Mouse (Mus musculus): ENCODE results near the gene Car12.

The Car12 gene

DNA sequence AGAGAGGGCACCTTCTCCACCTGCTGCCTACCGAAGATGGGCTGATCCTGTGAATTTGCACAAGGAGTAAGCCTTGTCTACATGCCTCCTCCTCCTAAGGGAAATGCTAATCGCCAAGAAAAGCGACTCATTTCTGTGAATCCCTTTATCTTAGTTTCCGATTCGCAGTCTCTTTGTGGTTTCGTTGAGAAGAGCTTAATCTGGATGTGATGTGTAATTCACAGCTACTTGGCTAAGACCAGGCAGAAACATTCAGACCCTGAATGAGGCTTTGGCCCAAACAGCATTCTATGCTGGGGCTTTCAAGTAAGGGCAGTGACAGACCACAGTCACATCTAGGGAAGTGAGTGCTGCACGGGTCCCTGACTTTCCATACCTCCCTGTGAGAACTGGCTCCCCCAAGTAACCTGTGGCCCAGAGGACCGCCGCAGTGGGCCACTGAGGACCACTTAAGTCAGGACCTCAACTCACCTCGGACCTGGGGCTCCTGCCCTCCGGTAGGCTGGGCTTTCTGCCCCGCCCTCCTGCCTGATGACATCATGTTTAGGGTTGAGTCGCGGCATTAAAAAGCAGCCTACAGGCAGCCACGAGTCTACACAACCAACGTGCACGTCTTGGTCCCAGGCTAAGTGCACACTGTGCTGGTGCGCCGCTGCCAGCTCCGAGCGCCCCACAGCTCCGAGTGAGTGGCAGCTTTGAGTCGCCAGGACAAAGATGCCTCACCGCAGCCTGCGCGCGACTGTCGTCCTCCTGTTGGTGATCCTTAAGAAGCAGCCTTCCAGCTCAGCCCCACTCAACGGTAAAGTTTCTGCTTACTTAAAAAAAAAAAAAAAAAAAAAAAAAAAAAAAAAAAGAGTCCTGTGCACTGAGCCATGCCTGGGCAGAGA is at the start of gene Car12:
Gene Car12, plus strand, starts transcription at position 552 of the 887 bp plus-strand sequence.
- DNase-seq (ENCODE audit: inconsistent age in 2 of 2, low spot score in 1 of 2), result peak; percentile 32 to 59

DNA sequence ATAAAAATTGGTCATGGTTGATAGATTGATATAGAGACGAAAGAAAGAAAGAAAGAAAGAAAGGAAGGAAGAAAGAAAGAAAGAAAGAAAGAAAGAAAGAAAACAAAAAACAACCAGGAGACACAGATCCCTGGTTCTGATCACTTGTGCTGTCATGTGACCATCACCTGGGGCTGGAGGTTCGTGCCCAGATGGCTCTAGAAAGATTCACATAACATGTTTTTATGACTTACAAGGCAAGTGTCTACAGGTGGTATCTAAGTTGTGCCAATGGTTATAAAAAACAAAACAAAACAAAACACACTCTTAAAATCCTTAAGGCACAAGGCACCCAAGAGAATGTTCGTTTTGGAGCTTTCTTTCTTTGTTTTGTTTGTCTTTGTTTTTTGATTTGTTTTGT is 49.7 kb upstream of the Car12 start:
- no peak for DNase-seq (ENCODE audit: inconsistent age in 2 of 2, low spot score in 1 of 2)

DNA sequence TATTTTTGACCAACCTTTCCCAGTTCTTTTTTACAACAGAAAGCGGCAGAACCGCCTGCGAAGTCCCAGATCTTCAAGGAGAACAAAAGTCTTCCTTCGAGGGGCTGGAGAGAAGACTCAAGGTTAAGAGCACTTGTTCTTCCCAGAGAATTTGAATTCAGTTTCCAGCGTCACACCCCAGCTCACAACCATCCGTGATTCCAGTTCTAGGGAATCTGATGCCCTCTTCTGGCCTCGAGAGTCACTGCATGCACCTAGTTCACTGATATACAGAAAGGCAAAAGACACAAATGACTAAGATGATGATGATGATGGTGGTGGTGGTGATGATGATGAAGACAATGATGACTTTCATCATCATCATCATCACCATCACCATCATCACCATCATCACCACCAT is 48.9 kb upstream of the Car12 start:
- no peak for DNase-seq (ENCODE audit: inconsistent age in 2 of 2, low spot score in 1 of 2)

DNA sequence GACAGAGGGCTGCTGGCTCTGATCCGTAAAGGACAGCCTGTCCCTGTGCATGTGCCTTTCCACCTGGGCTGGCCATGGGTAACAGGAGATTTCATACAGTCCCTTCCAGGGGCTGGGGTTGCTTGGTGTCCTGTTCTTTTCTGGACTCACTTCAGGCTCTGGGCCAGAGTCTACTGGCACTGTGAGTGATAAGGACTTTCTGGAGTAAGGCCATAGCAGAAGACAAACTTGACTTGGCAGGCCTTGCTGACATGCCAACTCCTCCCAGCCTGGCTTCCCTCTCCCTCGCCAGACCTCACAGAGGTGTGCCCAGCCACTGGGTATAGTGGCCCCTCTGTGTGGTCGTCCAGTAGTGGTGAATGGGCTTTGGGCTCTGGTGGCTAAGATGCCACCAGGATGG is 47.3 kb upstream of the Car12 start:
- DNase-seq (ENCODE audit: inconsistent age in 2 of 2, low spot score in 1 of 2), result peak; percentile 54 to 77

DNA sequence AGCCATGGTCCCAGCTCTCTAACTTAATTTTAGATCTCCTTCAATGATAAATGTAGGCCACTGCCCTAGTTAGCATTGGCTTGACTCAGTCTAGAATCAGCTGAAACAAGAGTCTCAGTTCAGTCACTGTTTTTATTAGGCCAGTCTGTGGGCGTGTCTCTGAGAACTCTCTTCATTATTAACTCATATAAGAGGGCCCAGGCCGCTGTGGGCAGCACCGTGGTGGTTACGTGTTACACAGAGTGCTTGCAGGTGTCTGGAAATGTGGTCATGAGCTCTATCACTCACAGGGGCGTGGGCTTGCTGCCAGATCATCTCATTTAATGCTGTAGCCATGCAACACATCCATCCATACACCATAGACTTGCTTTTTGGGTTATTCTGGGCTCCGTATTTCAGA is 46.4 kb upstream of the Car12 start:
- DNase-seq (ENCODE audit: inconsistent age in 2 of 2, low spot score in 1 of 2), result no peak

DNA sequence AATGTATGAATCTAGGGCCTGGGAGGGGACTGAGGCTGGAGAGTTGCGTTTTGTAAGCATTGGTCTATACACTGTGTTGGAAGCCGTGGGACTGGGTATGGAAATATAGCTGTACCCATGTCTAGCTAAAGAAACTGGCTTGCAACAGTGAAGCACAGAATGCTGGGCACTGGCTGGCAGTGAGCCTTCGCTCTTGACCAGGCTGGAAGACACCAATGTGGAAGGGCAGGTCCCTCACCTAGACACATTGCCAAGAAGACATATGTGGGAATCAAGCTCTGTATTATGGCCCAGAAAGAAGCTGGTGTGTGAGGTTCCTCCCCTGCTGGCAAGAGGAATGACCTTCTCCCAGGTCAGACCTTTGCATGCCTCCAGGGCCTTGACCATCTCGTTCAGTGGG is 45.6 kb upstream of the Car12 start:
- no peak for DNase-seq (ENCODE audit: inconsistent age in 2 of 2, low spot score in 1 of 2)

DNA sequence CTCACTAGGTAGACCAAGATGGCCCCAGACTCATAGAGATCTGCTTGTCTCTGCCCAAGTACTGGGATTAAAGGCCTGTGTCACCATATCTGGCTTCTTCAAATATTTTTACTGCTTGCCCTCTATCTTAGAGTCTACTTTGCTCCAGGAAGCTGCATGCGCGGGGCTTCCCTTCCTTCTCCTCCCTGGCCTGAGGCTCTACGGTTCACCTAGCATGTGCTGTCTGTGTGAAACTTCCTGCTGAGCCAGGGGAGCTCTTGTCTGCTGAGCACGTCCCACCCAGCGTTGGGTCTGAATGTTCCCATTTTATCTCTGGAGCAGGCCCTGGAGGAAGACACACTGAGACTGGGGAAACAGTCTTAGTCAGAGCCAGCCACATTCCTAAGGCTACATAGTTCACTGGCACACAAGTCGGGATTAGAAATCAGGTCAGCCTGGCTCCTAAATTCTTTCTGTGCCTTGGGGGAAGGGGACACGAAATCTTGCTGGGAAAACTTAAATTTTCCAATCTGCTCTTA is 43.9 kb upstream of the Car12 start:
- DNase-seq (ENCODE audit: inconsistent age in 2 of 2, low spot score in 1 of 2), result peak in 1 of 2 experiments; percentile 40

DNA sequence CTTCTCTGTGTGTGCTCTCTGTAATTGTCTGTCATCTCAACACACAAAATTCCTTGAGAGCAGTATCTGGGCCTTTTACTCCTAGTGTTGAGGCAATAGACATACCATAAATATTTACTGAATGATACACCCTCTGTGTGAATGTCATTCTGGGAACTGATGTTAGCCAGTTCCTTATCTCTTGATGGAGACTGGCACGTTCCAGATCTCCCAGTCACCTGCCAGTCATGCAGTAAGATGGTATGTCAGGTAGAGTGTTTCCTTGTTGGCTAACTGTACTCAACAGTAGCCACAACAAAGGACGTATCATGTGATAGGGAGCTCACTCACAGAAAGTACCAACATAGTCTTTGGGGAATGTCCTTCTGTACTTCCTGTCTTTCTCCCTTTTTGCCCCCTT is 39.7 kb upstream of the Car12 start:
- no peak for DNase-seq (ENCODE audit: inconsistent age in 2 of 2, low spot score in 1 of 2)

DNA sequence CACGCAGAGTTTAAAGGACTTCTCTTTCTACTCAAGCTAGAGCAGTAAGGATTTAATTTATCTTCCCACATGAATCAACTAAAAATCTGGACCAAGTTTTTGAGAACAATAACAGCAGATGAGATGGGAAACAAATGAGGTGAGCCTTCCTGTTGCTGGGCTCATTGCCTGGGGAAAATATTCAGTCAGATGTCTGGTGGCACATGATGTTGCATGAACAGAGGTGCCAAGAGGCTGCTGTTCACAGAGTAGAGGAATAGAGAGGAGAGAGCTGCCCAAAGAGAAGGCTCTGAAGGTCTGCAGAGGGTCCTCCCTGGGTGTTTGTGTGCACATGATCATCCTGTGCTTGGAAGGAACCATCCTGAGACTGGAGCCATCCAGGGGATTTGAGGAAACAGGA is 37.9 kb upstream of the Car12 start:
- no peak for DNase-seq (ENCODE audit: inconsistent age in 2 of 2, low spot score in 1 of 2)

DNA sequence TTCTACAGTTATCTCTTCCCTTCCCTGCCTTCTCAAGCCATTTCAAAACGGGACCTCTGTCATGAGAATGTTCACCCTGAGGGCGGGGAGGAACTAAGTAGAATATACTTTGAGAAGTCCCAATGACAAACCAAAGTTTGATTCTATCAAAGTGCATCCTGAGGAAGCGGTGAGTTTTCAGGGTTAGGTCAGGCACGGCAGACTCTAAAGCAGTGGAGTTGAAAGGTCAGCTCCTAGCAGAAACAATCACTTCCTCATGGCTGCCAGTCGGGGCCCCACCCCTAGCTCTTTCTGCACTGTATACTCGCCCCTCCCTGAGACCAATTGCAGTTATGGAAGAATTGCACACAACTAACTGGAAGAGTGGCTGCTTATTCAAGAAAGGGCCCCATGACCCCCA is 33.4 kb upstream of the Car12 start:
- DNase-seq (ENCODE audit: inconsistent age in 2 of 2, low spot score in 1 of 2), result no peak

DNA sequence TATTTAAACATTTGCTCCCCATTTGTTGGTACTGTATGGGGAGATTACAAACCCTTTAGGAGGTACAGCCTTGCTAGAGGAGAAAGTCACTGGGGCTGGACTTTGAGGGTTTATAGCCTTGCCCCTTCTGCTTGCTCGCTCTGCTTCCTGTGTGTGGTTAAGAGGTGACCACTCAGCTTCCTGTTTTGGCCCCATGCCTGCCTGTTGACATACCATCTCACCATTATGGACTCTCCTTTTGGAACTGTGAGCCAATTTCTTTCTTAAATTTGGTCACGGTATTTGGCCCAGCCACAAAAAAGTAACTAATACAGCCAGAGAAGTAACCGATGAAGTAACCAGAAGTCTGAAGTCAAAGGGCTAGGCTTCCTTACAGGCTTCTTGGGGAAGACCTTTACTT is 30.7 kb upstream of the Car12 start:
- no peak for DNase-seq (ENCODE audit: inconsistent age in 2 of 2, low spot score in 1 of 2)

DNA sequence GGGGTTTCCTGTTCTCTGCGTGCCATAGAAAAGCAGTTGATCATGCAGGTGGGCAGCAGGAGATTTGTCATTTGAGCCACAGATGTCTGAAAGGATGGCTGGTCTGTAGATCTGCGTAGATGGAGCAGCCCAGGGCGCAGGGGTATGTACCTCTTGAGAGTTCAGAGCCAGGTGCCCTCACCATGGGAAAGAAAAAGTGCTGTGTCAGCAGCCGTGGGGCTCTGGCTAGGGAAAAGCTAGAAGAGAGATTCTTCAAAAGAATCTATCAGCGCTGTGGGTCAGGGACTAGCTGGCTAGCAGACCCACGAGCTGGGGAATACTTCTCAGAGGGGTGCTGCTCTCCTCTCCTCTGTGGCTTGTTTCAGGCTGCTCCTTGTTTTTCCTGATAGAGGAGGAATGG is 27.8 kb upstream of the Car12 start:
- DNase-seq (ENCODE audit: inconsistent age in 2 of 2, low spot score in 1 of 2), result no peak

DNA sequence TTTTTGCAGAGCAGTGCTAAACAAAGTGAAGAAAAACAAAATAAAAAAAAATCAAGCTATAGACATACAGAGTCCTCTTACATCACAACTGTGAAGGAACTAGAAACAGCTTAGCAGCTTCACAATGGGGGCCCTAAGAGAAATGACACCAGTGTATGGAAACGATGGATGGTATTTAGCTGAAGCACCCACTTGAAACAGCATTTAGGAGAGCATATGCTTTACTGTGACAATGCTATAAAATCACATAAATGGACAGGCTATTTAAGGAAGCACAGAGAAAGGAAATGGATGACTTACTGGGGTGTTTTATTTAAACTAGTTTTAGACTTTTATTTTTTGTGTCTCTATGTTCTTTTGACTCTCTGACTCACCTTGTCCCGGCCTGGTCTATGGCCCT is 25.8 kb upstream of the Car12 start:
- DNase-seq (ENCODE audit: inconsistent age in 2 of 2, low spot score in 1 of 2), result no peak

DNA sequence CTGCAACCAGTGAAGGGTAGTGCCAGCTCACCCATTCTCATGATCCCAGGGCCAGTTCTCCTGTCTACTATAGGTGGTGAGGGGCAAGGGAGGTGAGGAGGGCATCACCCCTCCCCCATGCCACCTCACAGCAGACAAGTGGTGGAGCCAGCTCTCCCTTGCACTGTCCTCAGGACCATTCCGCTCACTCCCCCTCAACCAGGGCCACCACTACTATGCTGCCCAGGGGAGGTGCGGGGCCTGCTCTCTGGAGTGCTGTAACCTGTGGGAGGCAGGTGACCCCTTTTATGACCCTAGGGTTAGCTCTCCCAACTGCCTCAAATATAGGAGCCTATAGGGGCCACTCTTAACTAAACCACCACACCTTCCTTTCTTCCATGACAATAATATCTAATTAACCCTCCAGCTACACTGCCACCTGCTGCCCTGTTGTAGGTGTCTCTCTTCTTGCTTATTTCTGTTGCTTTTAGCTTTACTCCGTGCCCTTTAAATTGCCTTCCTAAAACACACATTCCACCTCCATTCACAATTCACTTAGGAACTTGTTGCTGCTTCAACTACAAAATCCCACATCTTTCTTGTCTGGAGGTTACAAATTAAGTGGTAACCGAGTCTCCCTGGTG is 21.7 kb upstream of the Car12 start:
- DNase-seq (ENCODE audit: inconsistent age in 2 of 2, low spot score in 1 of 2), result no peak

DNA sequence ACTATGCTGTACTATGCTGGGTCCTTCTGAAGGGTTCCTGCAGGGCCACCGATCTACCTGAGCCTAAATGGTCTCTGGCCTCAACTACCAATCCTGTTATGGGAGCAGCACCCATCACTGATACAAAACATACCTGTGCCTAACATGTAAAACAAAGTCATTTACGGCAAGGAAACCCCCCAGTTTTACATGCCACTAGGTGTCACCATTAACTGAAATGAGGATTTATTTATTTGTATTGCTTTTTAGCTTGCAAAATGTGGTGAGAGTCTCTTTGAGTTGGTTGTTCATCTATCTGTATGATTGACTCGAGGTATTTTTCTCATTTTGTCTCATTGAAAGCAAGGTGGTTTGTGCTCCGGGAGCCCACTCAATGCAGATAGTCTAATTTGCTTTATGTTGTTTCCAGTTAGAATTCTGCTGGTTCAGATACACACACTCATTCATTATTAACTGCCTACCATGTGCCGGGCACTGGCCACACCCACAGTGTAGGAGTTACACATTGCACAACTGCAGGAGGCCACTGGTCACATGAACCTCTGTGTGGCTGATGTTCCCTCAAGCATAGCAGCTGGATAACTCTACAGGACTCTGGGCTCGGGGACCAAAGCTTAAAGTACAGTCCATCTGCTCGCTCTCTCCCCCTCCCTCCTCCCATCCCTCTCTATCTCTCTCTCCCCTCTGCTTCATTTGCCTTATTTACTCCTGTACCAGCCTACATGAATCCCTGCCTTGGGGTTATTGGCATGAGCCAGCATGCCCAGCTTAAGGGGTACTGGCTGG is 15.9 kb upstream of the Car12 start:
- DNase-seq (ENCODE audit: inconsistent age in 2 of 2, low spot score in 1 of 2), result peak; percentile 25 to 66

DNA sequence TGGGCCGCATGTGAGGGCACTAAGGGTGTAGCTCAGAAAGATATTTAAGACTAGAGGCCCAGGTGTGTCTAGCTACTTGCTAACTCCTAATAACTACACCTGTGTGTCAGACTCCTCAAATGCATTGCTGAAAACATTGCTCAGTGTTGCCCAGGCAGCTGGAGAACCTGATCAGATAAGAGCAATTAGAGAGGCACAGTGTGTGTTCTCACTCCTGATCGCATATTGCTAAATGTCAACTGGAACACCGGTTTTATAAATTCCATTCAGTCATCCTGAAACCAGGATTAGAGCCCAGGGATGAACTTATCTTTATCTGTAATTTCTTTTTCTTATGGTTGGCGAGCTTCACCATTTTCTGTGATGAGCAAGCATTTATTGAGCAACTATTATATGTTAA is 13.7 kb upstream of the Car12 start:
- no peak for DNase-seq (ENCODE audit: inconsistent age in 2 of 2, low spot score in 1 of 2)

DNA sequence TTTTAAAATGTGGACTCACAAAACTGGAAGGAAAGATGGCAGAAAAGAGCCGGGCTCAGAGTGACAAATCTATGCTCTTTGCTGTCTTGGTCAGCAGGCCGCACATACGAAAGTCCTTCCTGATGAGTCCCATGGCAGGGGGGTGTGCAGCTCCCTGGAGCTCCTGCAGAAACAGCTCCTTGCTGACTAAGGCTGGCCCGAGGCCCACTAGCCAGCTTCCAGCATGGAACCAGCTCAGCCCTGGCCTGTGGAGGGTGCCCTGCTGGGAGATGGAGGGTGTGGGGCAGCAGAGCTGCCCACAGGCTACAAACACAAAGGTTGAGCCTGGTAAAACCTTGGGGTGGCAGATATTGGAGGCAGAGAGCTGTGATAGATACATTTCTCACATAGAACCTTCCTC is 10.5 kb upstream of the Car12 start:
- no peak for DNase-seq (ENCODE audit: inconsistent age in 2 of 2, low spot score in 1 of 2)

DNA sequence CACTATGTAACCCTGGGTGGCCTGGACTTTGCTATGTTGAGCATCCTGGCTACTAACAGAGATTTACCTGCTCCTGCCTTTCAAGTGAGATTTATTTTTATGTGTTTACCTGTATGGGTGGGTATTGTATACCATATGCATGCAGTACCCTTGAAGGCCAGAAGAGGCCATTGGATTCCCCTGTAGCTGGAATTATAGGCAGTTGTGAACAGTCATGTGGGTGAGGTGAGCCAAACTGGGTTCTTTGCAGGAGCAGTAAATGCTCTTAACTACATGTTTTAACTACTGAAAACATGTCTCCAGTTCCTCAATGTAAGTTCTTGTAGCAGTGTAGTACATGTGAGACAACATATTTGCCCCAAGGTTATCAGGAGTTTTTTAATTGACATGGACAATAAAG is 8.1 kb upstream of the Car12 start:
- DNase-seq (ENCODE audit: inconsistent age in 2 of 2, low spot score in 1 of 2), result no peak

DNA sequence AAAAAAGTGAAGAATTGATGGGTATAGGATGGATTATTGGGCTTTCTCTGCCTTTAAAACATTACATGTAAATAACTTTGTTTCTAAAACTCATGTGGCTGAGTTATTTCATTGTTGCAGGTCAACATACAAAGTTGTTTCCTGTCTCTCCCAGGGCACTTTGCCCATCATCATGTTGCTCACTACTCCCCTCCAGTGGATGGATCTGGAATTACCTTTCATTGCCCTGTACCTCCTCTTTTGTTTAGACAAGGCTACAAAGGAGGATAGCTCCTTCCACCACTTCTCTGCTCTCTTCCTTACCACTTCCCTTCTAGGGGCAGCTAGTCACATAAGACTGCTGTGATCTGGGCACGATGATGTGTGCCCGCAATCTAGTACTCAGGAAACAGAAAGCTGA is 7.7 kb upstream of the Car12 start:
- DNase-seq (ENCODE audit: inconsistent age in 2 of 2, low spot score in 1 of 2), result peak; percentile 74 to 95

DNA sequence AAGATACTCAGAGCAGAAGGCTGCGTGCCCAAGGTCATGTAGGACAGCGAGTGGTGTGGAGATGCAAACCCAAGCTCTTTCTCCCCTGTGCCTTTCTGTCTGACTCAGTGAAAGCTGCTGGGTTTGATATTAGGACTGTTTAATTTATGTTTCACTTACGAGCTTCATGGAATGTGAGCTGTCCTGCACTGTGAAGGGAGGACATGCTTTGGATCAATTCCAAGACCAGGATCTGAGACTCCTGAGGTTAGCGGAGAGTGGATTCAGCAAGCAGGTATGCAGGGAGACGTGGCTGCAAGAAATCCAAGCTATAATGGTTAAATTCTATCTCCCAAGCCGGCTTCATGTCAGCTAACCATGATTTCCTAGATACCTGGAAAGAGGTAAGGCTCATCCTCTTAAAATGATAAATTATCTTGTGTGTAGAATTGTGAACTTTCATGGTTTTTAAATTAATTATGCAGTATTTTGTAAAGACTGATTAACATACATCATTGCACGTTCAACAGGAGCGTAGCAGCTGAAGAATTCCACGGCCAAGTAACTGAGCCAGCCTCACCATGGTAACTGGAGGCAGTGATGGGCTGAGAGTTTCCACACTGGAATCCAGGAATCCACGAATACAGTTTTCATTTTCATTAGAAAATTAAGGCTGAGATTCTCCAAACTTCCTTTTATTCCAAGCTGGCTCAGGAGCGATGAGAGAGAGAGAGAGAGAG is 5.3 kb upstream of the Car12 start:
- DNase-seq (ENCODE audit: inconsistent age in 2 of 2, low spot score in 1 of 2), result peak; percentile 41 to 46

All from adrenal gland, adult (tissue).